30 mouse cellular contexts compared by ENCODE assay signal in the genomic region with DNA sequence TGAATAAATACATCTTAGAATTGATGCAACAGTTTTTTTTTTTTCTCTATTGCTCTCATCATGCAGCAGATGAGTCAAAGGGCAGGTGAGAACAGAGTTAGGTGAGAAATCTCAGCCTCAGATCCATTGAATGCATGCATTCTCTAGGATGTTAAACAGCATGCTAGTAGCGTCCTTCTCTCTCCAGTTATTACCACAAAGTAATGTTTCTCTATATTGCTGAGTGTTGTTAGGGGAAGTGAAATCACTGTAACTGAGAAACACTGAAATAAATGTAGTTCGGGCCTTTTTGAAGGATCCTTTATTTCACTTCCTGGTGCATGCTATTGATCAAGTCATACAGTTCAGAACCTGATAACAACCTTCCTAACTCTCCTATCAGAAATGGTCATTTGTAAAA.
"Had no signal": no experiment of that assay in that cellular context is flagged by ENCODE, and none has a peak within 500 bp of the region (broad histone marks: within the 10 kb centered on the region; RNA-seq: fewer than 3 reads in every experiment).

No protein-coding gene starts in this region.

- H3K9me3 ChIP-seq: limb, embryonic 10.5 days; limb, embryonic 12.5 days; limb, embryonic 13.5 days; limb, embryonic 15.5 days; liver, embryonic 12.5 days; liver, embryonic 13.5 days; liver, embryonic 15.5 days; lung, embryonic 15.5 days; megakaryocyte, embryonic 14.5 days; midbrain, embryonic 10.5 days; midbrain, embryonic 12.5 days; midbrain, embryonic 13.5 days; midbrain, embryonic 15.5 days; neural tube, embryonic 12.5 days had no signal

- H3K36me3 ChIP-seq: limb, embryonic 10.5 days; limb, embryonic 12.5 days; limb, embryonic 13.5 days; limb, embryonic 15.5 days; liver, embryonic 12.5 days; liver, embryonic 13.5 days; liver, embryonic 15.5 days; lung, embryonic 15.5 days; midbrain, embryonic 10.5 days; midbrain, embryonic 12.5 days; midbrain, embryonic 13.5 days; midbrain, embryonic 15.5 days; neural tube, embryonic 12.5 days had no signal

- H3K27ac ChIP-seq: limb, embryonic 10.5 days; limb, embryonic 12.5 days; limb, embryonic 13.5 days; limb, embryonic 15.5 days; liver, embryonic 12.5 days; liver, embryonic 13.5 days; liver, embryonic 14.5 days; liver, embryonic 15.5 days; lung, embryonic 15.5 days; macrophage; midbrain, embryonic 10.5 days; midbrain, embryonic 12.5 days; midbrain, embryonic 13.5 days; midbrain, embryonic 15.5 days; neural tube, embryonic 12.5 days had no signal

- H3K9ac ChIP-seq: limb, embryonic 12.5 days; limb, embryonic 13.5 days; limb, embryonic 15.5 days; liver, embryonic 12.5 days; liver, embryonic 13.5 days; liver, embryonic 14.5 days; liver, embryonic 15.5 days; liver, postnatal 0 days; lung, embryonic 14.5 days; lung, embryonic 15.5 days; midbrain, embryonic 12.5 days; midbrain, embryonic 13.5 days; midbrain, embryonic 15.5 days; neural tube, embryonic 12.5 days had no signal

- H3K27me3 ChIP-seq: limb, embryonic 12.5 days; limb, embryonic 13.5 days; limb, embryonic 15.5 days; liver, embryonic 12.5 days; liver, embryonic 13.5 days; liver, embryonic 15.5 days; lung, embryonic 15.5 days; megakaryocyte, embryonic 14.5 days; midbrain, embryonic 12.5 days; midbrain, embryonic 13.5 days; midbrain, embryonic 15.5 days; neural tube, embryonic 12.5 days had no signal

- DNase-seq: left cerebral cortex, postnatal 4 days; liver; liver, embryonic 13.5 days; liver, postnatal 0 days; lung, adult 18-20 months; lung, adult 2 months; lung, embryonic 14.5 days; lung, postnatal 10 days; lung, postnatal 14 days; lung, postnatal 36 days; lung, postnatal 4 days; midbrain, embryonic 14.5 days had no signal

- H3K4me1 ChIP-seq: limb, embryonic 10.5 days; limb, embryonic 12.5 days; limb, embryonic 13.5 days; limb, embryonic 15.5 days; liver, embryonic 12.5 days; liver, embryonic 13.5 days; liver, embryonic 15.5 days; lung, embryonic 15.5 days; megakaryocyte, embryonic 14.5 days; midbrain, embryonic 10.5 days; midbrain, embryonic 12.5 days; midbrain, embryonic 13.5 days; midbrain, embryonic 15.5 days; neural tube, embryonic 12.5 days had no signal

- H3K4me2 ChIP-seq: limb, embryonic 12.5 days; limb, embryonic 13.5 days; limb, embryonic 15.5 days; liver, embryonic 11.5 days; liver, embryonic 12.5 days; liver, embryonic 13.5 days; liver, embryonic 15.5 days; lung, embryonic 14.5 days; lung, embryonic 15.5 days; midbrain, embryonic 11.5 days; midbrain, embryonic 12.5 days; midbrain, embryonic 13.5 days; midbrain, embryonic 15.5 days; neural tube, embryonic 12.5 days had no signal

- H3K4me3 ChIP-seq: limb, embryonic 10.5 days; limb, embryonic 12.5 days; limb, embryonic 13.5 days; limb, embryonic 15.5 days; liver, embryonic 12.5 days; liver, embryonic 13.5 days; liver, embryonic 15.5 days; lung, embryonic 15.5 days; megakaryocyte, embryonic 14.5 days; midbrain, embryonic 10.5 days; midbrain, embryonic 12.5 days; midbrain, embryonic 13.5 days; midbrain, embryonic 15.5 days; myocyte; neural tube, embryonic 12.5 days had no signal
